Mouse (Mus musculus): Measurements from ENCODE around the gene Frrs1.

Gene Frrs1

GRCm38 (mm10) chr3:116848099-116848498, 11.2 kb upstream of the Frrs1 start:
- DNase-seq (ENCODE audit: low spot score), result no peak

DNA sequence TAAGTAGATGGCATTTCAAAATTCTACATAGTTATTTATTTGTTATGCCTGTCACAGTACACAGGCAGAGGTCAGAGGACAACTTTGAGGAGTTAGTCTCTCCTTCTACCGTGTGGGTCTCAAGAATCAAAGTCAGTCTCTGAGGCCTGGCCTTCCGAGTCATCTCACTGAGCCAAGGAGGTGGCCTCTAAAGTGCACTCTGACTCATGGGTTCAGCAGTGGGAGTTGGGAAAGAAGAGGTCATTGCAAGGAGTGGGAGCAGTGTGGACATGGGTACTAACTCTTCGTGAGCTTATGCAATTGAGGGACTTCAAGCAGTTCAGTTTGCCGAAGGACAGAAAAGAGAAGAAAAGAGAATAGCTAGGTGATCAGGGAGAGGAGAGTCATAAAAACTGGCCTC, 10.3 kb upstream of the Frrs1 start:
- DNase-seq (ENCODE audit: low spot score), result no peak

GRCm38 (mm10) chr3:116850376-116850775, 8.9 kb upstream of the Frrs1 start:
- DNase-seq (ENCODE audit: low spot score), result no peak

DNA sequence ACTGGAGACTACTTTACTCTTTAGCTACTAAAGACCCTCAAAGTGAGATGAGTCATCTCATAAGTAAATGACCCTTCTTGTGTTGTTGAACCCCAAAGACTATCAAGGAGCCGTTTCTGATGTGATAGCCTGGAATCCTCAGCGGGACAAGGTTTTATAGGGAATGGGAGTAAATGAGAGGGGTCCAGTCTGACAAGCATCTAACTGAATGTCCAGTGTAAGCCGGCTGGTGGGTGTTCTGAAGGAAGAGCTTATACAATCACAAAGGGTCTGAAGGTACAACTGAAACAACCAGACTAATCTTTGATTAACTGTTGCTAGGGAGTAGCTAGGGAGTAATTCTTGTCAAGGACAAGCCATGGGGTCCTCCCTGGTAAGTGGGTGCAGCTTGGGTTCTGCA, 6.8 kb upstream of the Frrs1 start:
- no peak for DNase-seq (ENCODE audit: low spot score)

DNA sequence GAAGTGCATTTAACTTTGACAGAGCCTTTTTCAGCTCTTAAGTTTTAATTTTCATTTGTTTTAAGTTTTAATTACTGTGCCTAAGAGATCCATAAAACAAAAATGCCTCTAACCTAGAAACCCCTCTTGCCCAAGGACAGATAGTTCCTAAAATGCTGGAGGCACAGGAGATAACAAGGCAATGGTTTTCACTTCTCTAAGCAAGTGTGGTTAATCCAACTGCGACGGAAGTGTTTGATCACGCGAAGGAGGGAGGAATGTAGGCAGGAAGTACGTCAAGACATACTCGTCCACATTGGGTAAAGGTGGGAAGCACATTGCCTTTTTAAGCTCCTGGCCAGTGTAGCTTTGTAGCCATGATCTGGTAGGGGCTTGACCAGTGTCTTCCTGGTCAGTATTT, 1.7 kb upstream of the Frrs1 start:
- no peak for DNase-seq (ENCODE audit: low spot score)

- DNase-seq (ENCODE audit: low spot score), result no peak
Measured at GRCm38 (mm10) chr3:116859752-116860151, 488 bp downstream of the Frrs1 start.

GRCm38 (mm10) chr3:116860333-116861222, 1.3 kb downstream of the Frrs1 start:
- DNase-seq (ENCODE audit: low spot score), result no peak

- no peak for DNase-seq (ENCODE audit: low spot score)
Measured at GRCm38 (mm10) chr3:116861223-116861539, 1.9 kb downstream of the Frrs1 start.

GRCm38 (mm10) chr3:116861540-116862067, 2.3 kb downstream of the Frrs1 start:
- DNase-seq (ENCODE audit: low spot score), result peak; percentile 44

GRCm38 (mm10) chr3:116862621-116863020, 3.4 kb downstream of the Frrs1 start:
- no peak for DNase-seq (ENCODE audit: low spot score)

DNA sequence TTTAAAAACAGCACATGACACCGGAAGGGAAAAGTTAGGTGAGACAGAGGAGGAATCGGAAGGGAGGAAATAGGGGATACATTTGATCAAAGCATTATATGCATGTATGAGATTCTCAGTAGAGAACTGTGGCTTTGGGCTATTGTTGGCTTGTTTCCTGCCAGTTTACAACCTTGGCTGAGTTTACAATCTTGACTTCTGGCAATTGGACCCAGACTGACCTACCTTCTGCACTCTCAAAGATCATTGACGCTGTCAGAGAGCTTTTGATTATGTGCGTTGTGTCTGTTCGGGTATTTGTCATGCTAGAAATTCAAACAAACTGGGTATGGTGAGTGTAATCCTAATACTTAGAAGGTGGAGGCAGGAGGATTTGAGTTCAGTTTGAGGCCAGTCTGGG, 5.2 kb downstream of the Frrs1 start:
- DNase-seq (ENCODE audit: low spot score), result no peak

GRCm38 (mm10) chr3:116865199-116865636, 6.0 kb downstream of the Frrs1 start:
- no peak for DNase-seq (ENCODE audit: low spot score)

DNA sequence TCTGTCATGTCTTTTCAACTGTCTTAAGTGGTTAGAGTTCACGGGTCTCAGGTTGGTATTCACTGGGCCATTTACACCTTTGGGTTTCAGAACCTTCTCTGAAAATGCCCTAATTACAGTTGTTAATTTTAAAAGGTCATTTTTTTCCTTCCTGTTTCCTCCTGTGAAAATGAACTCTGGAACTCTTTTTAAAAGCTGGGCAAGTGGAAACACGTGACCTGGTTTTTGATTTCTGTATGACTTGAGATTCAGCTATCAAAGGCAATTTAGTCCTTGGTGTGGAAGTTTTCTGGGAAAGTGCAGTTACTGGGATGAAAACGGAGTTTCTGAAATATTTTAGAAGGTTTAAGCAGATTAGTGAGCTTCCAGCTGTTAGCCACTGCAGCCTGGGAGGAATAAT, 11.1 kb downstream of the Frrs1 start:
- no peak for DNase-seq (ENCODE audit: low spot score)

DNA sequence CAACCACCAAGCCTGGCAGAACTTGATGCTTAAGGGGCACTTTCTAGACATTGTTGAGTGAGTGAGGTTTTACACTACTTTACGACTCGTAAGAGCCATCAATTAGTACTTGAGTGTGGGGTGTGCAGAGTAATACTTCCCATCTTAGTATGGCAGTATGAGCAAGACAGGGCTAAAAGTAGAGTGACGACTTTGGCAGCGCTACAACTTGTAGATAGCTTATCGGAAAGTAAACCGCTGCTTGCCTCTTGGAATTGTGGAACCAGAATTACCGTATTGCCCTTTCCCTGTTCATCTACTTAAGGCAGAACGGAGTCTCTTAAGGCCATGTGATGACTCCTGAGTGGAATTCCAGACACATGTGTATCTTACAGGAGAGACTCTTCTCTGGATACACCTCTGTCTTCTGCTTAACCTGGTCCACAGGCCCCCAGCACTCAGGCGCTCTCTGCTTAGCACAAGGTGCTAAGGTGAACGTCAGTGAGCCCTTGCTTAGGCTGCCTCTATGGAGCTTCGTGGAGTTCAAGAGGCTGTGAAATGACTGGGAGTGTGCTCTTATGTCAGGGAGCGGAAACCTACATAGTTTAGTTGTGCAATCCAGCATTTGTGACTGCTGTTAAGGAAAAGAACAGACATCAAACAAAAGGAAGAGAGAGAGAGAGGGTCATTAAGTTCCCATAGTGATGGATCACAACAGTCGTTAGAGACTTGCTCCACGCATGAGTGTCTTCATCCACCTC, 23.1 kb downstream of the Frrs1 start:
- DNase-seq (ENCODE audit: low spot score), result no peak

- no peak for DNase-seq (ENCODE audit: low spot score)
Measured at GRCm38 (mm10) chr3:116884941-116885340, 25.7 kb downstream of the Frrs1 start.

- DNase-seq (ENCODE audit: low spot score), result no peak
Measured at GRCm38 (mm10) chr3:116889358-116889757, 30.1 kb downstream of the Frrs1 start.

GRCm38 (mm10) chr3:116890576-116890975, 31.3 kb downstream of the Frrs1 start:
- no peak for DNase-seq (ENCODE audit: low spot score)

DNA sequence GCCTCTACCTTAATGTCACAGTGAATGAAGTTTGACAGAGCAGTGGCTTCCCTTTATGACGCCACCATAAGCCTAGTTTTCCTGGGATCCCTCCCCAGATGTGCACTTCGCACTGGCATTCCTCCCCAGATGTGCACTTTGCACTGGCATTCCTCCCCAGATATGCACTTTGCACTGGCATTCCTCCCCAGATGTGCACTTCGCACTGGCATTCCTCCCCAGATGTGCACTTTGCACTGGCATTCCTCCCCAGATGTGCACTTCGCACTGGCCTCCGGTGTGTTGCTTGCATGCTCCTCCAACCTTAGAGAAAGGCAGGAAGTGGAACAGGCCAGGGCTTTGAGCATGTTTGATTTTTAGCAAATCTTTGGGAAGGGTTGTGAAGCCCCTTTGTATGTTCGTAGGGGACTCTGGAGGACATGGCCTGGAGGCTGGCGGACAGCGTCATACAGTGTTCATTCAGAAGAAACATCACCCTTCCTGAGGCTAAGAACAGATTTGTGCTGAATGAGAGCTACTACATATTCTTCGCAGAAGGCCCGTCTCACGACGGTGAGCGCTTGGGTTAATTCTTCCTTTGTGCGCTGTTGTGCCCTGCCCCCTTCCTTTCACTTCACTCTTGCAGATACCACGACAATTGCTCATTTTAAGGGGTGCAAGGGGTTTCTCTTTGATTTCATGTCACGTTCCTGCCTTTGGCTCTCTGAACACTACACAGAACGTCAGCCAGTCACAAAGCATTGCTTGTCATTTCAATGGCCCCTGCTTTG, 32.4 kb downstream of the Frrs1 start:
- no peak for DNase-seq (ENCODE audit: low spot score)

DNA sequence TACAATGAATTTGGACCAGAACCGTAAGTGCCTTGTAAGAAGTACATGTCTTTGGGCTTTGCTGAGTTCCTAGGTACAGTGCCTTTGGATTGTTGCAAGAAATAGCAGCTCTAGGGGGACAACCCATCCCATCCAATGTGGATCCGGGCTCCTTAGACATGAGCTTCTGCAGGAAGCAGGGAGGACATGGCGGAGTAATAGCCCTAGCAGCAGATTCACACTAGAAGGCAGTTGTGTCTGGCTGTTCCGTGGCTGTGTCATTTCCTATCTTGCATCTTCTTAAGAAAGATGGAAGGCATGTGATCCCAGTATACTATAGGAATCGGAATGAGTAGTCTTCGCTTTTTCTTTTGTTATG, 32.9 kb downstream of the Frrs1 start:
- DNase-seq (ENCODE audit: low spot score), result no peak

GRCm38 (mm10) chr3:116892872-116893271, 33.6 kb downstream of the Frrs1 start:
- DNase-seq (ENCODE audit: low spot score), result no peak

DNA sequence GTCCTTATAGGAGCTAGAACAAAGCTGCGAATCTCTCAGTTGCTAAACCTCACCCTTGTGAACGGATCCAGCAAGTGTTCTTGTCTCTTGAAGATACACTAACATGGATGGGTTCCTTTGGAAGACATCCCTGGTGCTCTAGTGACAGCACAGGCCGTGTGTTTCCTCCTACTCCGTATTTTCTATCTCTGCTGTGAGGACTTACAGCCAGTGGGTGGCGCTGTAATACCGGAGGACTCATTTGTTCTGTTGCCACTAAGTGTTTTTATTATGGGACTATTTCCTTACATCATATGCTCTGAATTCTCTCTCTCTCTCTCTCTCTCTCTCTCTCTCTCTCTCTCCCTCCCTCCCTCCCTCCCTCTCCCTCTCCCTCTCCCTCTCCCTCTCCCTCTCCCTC, 44.9 kb downstream of the Frrs1 start:
- DNase-seq (ENCODE audit: low spot score), result peak; percentile 61

DNA sequence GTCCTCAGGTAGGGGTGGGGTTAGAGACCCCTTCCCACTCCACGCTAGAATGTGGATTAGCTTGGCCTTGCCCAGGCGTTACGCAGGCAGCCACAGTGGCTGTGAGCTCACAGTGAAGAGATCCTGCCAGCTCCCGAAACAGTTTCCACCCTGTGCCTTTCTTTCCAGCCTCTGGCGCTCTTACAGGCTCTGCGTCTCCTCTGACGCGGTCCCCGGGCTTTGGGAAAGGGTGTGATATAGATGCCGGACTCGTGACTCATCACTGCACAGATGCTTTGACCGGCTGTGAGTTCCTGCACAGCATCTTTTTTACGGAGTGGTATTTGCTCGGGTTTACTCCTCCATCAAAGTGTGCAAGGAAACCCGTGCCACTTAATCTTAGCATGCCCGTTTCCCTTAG, 46.6 kb downstream of the Frrs1 start:
- DNase-seq (ENCODE audit: low spot score), result no peak

- DNase-seq (ENCODE audit: low spot score), result no peak
Measured at GRCm38 (mm10) chr3:116906596-116906995, 47.3 kb downstream of the Frrs1 start.
